Mouse (Mus musculus) T-helper 2 cell (primary cell): ENCODE measurements around the gene P4hb.
"Not testable (repeated sequence)": the region's sequence is repeated elsewhere in the genome, so short reads cannot be mapped to it uniquely, and the experiment has no call there.

Experiments
- in situ Hi-C: fragments of 300-600 bp; cut with MboI, MseI; formaldehyde crosslinking; loops from one replicate; pipeline ENCODE4 v1.15.1; 2025; ENCODE audit warnings: high pct_unique_total_duplicates

Gene P4hb

DNA sequence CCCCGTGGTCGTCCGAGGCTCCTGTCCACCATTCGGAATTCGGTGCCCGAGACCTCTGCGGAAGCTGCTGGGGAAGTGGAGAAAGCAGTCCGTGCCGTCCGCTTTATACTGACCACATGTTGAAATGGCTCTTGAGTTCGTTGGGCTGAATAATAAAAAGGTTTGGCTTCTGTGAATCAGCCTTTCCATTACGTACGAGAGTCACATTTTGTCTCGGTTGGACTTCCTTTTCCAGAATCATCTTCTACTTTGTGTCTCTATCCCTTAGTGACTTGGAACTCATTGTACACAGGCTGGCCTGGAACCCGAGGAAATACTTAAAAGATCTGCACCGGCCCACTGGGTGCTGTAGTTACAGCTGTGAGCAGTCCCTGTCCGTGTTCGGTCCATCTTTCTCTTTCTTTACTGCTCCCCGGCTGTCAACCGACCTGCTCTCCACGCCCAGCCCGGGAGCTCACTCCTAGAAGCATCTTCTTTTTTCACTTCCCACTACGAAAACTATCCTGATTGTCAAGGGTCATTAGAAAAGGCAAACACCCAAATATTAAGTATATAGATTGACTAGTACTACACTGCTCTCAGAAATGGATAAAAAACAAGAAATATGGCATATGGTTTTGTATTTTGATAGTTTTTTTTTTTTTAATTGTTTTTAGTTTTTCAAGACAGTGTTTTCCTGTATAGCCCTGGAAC lies 678 bp upstream of the P4hb start:
- in situ Hi-C loops, result no loop called here

DNA sequence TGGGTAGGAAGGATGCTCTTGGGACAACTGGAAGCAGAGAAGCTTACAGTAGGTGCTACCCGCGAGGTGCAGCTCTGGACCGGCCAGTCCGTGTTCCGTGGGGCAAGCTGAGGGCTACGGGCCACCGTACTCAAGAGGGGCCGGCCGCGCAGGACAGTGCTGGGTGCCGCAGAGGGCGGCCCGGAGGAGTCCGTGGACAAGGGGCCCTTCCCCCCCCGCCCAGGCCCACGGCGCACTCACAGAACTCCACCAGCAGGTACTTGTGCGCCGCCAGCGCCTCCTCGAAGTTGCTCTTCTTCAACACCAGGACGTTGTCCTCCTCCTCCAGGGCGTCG lies 669 bp downstream of the P4hb start:
- in situ Hi-C loops, result no loop called here

DNA sequence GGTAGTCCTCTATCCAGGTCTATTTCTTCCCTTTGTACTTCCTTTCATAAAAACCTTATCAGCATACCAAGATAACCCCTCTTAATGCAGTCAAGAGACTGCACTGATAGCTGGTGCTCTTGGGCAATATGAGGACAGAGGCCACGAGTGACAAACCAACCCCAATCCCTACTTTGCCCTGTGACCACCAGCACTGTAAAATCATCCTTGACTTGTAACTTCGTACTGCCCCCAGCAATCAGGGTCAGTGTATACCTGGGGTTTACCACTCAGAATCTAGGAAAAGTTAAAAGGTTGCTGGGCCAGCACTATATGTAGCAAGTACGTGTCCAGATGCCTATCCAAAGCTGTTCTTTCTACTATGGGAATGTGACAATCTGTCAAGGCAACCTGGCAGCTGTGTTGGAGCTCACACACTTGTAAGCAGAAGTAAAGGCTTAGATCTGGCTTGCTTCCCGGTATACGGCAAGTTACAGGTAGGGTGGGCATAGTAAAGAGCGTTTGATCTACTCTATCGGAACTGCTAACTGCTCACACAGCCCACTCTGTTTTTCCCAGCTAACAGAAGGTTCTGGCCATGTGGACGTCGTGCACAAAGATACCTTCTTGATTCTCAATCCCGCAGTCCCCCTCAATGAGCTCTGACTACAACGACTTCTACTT lies 1.2 kb downstream of the P4hb start:
- in situ Hi-C loops, result no loop called here

DNA sequence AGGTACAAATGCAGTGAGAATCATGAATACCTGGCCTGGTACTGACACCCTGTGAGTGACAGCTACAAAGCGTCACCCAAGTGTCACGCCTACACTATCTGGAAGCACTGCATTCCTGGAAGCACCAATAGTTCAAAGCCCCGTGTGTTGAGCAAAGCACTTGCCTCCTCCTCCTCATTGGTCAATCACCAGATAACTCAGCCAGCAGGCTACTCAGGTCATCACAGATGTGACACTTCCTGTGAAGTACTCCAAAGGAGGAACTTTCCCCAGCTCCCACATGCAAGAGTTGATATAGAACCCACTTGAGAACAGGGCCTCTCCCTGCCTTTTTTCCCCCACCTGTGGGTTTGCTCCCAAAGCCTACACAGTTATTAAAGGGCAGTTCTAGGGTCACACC lies 1.9 kb downstream of the P4hb start:
- in situ Hi-C loops, result no loop called here

DNA sequence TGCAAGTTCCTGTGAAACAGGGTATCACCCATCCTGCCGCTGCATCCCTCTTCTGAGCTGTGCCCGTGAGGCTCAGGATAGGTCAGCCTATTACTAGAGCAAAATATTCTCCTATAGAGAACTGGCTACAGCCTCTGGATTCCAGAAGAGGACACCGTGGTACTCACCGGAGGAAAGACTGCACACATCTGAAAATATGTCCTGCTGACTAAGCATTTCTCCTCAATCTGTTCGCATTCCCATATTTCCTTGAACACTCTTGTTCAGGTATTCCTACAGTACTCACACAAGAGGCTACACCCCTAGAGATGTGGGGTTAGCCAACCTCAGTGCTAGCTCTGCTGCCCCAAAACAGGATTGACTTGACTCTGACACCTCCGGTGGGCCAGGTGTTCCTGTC lies 4.7 kb downstream of the P4hb start:
- in situ Hi-C loops, result no loop called here

DNA sequence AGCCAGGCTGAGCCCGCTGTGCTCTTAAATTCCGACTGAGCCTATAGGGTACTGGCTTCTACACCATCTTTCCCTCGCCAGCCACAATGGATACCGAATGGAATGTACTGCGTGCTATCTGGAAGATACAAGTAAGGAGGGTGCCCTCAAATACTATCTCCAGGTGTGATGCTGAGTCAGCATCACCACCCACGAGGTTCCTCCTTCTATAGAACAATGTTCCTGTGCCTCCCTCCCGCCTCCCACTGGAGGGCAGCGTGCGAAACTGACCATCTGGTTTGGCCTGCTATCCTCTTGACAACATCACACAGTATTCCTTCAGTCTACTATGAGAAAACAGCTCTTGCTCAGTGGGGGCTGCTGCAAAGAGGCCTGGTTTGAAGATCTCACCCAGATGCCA lies 7.9 kb downstream of the P4hb start:
- in situ Hi-C loops, result no loop called here

DNA sequence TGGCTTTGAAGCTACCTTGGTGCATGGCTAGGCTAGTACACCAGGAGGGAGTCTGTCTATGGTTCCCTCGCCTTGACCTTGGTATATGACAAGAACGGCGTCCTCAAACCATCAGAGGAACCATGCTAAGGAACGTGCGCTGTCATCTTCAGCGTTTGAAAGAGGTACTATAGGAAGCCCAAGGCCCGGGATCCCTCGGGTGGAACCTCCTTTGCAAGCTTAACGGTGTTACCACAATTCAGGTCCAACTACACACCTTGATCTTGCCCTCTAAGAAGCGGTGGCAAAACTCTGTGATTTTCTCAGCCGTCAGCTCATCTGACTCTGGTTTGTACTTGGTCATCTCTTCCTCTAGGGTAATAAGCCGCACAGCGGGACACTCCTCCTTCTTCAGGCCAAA lies 10.1 kb downstream of the P4hb start:
- in situ Hi-C loops, result loop anchor here (5.0 kb wide), 2 partner anchors 51 to 86 kb away; no protein-coding TSS in a partner anchor

DNA sequence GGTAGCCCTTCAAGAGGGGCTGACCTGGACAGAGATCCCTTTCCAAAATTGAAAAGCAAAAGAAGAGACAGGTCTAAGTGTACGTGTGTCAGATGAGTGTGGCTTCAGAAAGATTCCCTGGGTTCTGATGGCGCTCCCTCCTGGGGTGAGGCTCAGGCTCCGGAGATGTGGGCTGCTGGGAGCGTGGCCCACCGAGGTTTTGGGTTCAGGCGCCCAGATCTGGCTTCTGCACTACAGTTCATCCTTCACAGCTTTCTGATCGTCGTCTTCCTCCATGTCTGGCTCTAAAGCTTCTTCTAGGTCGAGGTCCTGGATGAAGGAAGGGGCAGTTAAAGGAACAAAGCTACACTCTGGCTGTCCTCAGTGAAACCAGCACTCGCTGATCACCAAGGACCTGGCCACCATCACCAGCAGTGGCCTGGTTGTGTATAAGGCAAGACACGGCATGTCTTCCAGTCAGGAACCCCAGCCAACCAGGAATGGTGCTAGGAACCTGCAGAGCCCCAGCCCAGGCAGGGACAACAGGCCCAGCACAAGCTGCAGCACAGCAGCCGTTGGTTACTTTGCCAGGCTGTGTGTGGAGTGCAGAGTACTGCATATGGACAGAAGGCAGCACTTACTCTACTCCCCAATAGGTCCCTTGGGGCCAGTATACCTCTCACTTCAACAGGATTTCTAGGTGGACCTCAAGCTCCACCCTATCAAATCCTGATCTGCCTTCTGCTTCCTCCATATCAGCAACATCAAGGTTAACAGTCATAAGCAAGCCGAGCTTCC lies 11.9 kb downstream of the P4hb start:
- in situ Hi-C loops, result loop anchor here (5.0 kb wide), 2 partner anchors 49 to 84 kb away; no protein-coding TSS in a partner anchor

DNA sequence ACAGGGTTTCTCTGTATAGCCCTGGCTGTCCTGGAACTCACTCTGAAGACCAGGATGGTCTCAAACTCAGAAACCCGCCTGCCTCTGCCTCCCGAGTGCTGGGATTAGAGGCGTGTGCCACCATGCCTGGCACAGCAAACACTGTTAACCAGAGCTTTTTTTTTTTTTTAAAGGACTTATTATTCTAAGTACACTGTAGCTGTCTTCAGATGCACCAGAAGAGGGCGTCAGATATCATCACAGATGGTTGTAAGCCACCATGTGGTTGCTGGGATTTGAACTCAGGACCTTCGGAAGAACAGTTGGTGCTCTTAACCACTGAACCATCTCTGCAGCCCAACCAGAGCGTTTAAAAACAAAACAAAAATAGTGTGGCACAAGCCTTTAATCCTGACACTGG lies 14.2 kb downstream of the P4hb start:
- in situ Hi-C loops, result not testable (repeated sequence)

DNA sequence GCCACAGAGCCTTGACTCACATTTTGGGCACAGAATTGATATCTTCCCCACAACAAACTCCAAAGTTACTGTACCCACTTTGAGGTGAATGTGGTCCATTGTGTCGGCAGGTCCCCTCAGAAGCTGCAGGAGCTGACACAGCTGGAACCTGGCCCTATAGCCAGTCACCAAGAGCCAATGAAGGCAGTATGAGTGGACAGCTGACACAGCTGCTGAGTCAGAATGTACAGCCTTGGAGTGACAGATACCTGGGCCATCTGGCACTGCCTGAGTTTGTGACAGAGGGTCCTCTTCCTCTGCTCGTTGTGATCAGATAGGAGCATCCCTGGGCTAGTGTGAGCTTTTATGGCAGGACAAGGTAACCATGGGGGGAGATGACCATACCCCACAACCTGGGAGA lies 17.8 kb downstream of the P4hb start:
- in situ Hi-C loops, result no loop called here

DNA sequence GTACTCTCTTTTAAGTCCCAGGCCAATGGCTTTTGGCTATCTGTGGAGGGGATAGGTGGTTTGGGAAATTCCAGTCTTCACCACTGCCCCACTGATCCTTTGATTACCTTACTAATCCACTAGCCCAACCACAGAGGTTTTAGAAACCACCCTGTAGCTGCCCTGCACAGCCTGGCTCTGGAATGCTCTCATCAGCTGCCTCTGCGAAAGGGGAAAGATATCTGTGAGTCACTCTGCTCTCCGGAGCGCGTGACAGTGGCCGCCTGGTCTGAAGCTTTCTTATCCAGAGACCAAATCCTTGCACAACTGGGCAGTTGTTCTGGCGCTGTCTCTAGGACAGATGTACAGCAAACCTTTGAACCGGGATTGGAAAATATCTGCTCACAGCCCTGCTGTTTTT lies 18.2 kb downstream of the P4hb start:
- in situ Hi-C loops, result no loop called here

DNA sequence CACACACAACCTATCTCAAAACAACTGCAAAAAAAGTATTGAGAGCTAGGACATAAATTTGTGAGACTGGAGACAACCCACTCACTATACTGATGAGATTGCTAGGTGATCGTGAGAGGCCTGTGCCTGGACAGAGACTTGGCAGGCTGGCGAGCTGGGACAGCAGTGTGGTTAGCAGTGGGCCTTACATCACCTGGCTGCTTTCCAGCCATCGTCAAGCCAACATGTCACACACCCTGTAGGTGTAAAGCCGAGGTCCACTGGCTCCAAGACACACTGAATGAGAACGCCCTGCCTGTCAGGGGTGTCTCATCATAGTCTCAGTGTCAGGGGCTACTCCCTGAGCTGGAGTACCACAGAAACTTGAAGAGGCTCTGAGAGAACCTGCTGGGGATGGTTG lies 20.3 kb downstream of the P4hb start:
- in situ Hi-C loops, result no loop called here

DNA sequence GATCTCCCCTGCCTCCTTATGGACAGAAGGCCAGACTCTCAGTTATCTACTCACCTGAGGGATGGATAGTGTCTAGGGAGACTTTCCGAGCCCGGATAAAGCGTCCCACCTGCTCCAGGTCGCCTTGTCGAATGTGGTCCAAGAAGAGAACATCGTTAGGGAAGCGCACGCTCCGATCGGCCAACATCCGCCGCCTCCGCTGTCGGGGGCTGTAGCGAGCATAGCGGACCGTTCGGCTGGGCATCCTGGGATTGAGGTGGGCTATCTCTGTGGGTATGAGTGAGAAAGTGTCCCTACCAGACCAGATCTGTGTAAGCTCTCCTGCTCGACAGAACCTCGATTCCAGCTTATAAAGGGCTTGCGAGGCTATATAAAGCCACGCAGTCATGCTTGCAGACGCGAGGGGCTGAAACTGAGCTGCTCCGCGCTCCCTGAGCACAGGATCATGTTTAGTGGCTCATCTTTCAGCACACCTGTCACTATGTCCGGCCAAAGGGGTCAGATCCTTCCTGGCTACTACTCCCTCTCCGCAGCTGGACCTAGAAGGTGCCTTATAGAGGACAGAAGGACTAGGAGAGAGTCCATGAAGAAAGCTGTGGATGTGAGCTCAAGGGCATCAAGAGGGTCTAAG lies 22.1 kb downstream of the P4hb start, which contains the start of gene Ppp1r27:
Ppp1r27 (minus strand) TSS at position 323 of the 631 bp plus-strand sequence.
- in situ Hi-C loops, result no loop called here

DNA sequence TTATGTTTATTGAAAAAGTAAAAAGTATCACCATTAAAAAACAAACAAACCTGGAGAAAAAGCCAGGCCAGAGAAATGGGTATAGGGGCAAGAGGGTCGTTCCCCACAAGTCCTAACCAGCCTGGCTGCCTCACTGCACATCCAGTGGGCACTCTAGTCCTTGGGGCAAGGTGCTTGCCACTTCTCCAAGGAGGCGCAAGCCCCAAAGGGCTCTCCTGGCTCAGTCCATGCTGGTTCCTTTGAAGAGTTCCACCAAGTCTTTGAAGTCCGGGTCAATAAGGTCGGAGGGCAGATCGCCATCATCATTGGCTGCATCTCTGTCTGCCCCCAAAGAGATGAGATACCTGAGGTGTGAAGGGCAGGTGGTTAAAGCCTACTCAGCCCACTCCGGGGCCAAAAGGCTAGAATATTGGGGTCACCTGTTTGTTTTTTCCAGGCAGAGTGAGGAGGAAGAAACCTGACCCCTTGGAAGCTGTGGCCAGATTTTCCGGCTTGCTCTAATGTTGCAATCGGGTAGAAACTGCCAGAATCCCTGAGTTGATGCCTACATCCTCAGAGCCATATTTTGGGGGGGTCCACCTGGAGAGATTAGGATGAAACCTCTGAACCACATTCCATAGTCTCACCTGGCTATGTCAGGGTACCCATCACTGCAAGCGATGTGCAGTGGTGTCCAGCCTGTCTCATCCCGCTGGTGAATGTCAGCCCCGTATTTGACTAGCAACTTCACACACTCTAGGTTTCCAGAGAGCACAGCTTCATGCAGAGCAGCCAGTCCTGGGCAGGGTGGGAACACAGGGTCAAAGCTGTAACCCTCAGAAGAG lies 22.9 kb downstream of the P4hb start:
- in situ Hi-C loops, result no loop called here

DNA sequence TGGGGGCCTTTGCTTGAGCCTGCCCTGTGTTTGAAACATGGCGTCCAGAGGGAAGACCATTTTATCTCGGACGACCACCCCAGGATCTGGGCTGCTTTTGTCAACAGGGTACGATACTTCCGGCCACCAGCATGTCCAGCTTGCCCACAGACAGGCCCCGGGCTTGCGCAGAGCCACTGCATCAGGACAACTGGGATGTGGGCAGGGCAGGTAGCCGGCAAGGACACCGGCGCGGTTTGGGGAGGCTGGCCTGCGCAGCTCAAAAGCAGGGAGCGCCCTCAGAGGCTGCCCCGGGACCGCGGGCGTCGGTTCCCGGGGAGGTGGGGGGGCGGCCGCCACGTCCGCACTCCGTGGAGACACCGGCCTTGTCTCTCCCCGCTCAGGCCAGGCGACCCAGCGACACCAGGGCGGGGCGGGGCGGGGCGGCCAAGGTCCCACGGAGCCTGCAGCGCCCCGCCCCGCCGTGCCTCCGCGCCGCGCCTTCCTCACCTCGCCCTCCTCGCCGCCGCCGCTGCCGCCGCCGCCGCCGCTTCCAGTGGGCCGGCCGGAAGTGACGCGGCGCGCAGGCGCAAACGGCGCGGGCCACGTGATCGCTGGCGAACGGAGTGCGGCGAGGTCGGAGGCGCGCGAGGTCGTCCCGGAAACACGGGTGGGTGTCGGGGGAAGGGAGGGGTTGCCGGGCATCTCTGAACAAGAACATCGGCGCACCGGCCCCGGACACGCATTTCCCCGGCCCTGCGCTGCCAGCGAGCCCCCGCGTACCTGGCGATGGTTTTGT lies 23.7 kb downstream of the P4hb start, which contains the start of gene Mcrip1:
Mcrip1 (minus strand) TSS at position 560 of the 778 bp plus-strand sequence.
- in situ Hi-C loops, result no loop called here

DNA sequence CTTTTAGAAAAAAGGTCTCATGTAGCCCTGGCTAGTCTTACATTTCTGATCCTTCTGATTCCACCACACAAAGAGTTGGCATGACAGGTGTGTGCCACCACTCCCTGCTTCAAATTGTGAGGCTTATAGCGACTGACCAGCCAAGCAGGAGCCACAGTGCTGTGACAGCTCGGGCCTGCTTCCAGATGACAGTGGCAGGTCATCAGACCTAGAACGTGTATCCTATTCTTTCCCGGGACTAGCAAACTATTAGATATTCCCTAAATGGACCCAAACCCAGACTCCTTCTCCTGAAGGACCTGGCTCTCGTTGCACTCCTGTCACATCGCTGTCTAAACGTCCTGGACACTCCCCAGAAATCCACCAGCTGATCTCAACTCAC lies 24.3 kb downstream of the P4hb start:
- in situ Hi-C loops, result no loop called here

DNA sequence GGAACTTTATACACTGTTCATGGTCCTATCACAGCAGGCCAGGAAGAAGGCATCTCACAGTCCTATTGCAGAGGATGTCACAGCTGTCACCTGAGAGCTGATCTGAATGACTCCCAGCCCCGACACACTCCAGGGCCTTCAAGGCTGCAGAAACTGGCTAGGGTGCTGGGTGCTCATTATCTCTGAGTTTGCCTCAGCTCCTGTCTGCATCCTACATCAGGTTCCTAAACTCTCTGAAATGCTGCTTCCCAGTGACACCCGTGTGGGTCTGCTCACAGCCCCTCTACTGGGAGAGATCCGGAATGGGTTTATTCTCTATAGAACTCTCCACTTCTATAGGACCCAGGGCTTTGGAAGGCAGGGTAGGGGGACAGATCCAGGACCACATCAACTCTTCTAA lies 24.8 kb downstream of the P4hb start:
- in situ Hi-C loops, result no loop called here

DNA sequence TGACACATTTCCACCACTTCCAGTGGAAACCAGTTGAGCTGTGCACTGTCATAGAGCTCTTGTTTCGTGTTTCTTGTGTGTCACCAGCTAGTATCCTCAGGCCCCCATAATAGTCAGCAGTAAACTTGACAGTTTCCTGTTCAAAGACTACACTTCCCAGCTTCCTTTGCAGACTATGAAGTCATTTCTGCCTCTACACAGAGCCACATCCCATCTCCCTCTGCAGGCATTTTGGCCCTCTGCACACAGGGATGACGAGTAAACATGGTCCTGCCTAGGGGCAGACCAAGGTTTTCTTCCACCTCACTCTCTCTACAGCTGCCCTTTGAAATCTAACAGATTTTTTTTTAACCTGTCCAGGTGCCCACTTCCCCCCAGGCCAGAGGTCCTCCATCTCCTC lies 25.6 kb downstream of the P4hb start:
- in situ Hi-C loops, result no loop called here

DNA sequence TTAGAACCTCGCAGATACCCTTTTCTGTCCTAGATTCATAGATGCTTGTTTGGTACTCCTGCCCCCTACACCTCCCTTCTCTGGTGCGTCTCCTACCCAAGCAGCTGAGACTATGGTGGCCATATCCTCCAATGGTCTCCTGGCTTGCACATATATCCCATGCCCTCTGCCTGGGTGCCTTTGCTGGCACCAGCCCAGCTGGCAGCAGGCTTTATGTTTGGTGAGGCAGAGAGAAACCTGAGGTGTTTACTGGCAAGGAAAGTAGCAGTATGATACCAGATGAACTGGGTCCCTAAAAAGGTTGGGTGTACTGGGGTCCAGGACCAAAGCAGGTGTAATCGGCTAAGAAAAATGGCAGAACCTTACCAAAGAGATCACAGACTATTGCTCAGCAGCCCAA lies 27.1 kb downstream of the P4hb start:
- in situ Hi-C loops, result no loop called here

DNA sequence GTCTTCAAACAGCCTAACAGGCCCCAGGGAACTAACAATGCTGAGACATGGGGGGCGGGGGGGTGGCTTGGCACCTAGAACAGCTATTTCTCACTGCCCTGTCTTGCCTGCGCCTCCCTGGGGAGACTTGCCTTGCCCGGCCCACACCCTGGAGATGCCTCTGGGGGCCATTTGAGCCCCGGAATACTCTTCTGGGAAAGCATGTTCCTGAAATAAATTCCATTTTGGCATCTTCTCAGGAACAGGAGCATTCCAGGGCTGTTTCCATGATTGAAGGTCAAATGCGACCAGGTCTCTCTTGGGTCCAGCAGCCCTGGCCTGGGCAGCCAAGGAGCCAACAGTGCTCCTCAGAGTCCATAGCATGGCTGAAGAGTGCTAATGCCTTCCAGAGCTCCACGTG lies 30.7 kb downstream of the P4hb start:
- in situ Hi-C loops, result no loop called here

DNA sequence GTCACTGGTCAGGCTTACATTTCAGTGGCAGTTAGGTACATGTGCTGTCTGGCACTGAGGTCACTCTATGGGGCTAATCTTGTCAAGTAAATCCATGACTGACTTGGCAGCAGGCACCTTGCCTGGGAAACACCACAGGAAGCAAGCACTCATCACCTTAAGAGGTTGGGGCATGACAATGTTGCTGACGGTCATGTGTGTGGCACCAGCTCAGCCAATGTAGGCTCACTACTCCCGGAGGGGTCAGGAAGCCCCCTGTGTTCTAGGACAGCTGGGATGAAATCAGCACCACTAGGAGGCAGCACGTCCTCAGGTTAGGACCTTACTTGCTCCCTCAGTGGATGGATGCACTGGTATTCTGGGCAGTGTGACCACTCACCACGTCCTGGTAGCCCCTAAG lies 31.1 kb downstream of the P4hb start:
- in situ Hi-C loops, result no loop called here
